Mouse (Mus musculus) olfactory bulb, adult 2 months (tissue): ENCODE data around the gene Bmp2k.

ENCODE experiments used
- CTCF ChIP-seq: fragments of 200-500 bp; IDR thresholded peaks from 2 replicates; pipeline ENCODE4 v1.5.1; 2012; ENCODE audit warnings: low read depth, mild to moderate bottlenecking, low read length, moderate library complexity; ENCODE audit not compliant: insufficient read depth
- POLR2A ChIP-seq: fragments of 200-500 bp; IDR thresholded peaks from 2 replicates; pipeline ENCODE4 v1.6.1; 2012; ENCODE audit warnings: mild to moderate bottlenecking, low read depth, low read length, moderate library complexity; ENCODE audit not compliant: insufficient read depth

GRCm38 (mm10) chr5:97075476-97076151 is 78.1 kb downstream of the Bmp2k start:
- TF ChIP-seq POLR2A (no peak), CTCF (no peak)
